Mouse (Mus musculus) thymus, adult 2 months (tissue): ENCODE measurements around the gene Pygm. TPM values are rescaled to one million over a fixed set of nuclear protein-coding genes. Genes with fewer than 3 reads are reported as not detected.

Source experiments
- DNase-seq: peaks from one replicate; pipeline ENCODE4 v3.0.0; 2021
- H3K27ac ChIP-seq: fragments of 200-500 bp; 2 replicates; pipeline ENCODE4 v1.5.1; 2012; ENCODE audit warnings: low read length, control low read depth; ENCODE audit not compliant: control insufficient read depth, insufficient read depth
- H3K27me3 ChIP-seq: fragments of 200-500 bp; 2 replicates; pipeline ENCODE4 v1.6.1; 2012; ENCODE audit warnings: mild to moderate bottlenecking, low read length, moderate library complexity, mixed read lengths; ENCODE audit not compliant: control insufficient read depth, insufficient read depth
- H3K36me3 ChIP-seq: fragments of 200-500 bp; 2 replicates; pipeline ENCODE4 v1.6.1; 2012; ENCODE audit warnings: mild to moderate bottlenecking, low read length, moderate library complexity; ENCODE audit not compliant: control insufficient read depth, insufficient read depth
- H3K4me1 ChIP-seq: fragments of 200-500 bp; replicated peaks from 2 replicates; pipeline ENCODE4 v1.6.1; 2012; ENCODE audit warnings: low read length; ENCODE audit not compliant: control insufficient read depth, insufficient read depth
- H3K4me3 ChIP-seq: fragments of 200-500 bp; 2 replicates; pipeline ENCODE4 v1.5.1; 2012; ENCODE audit warnings: mild to moderate bottlenecking, low read length, control low read depth, moderate library complexity; ENCODE audit not compliant: control insufficient read depth, insufficient read depth
- CTCF ChIP-seq: fragments of 200-500 bp; IDR thresholded peaks from 2 replicates; pipeline ENCODE4 v1.5.1; 2012; ENCODE audit warnings: mild to moderate bottlenecking, control low read depth, low read length, moderate library complexity, borderline replicate concordance; ENCODE audit not compliant: control insufficient read depth, poor library complexity, insufficient read depth; ENCODE audit errors: extremely low read depth
- POLR2A ChIP-seq: fragments of 200-500 bp; IDR thresholded peaks from 2 replicates; pipeline ENCODE4 v1.6.1; 2012; ENCODE audit warnings: mild to moderate bottlenecking, low read length, control low read depth, moderate library complexity; ENCODE audit not compliant: control insufficient read depth, poor library complexity, insufficient read depth; ENCODE audit errors: extremely low read depth
- WGBS: fragments of 180-500 bp; shearing (Covaris S2); methylation state at CpG from one replicate; pipeline ENCODE4 v1.1.7; 2018; 5-methylcytosine and 5-hydroxymethylcytosine counted together
- polyA plus RNA-seq: library from polyadenylated mRNA; depleted of rRNA; stranded (reverse); fragments of >200 nt; gene quantifications from 2 replicates; pipeline ENCODE4 v1.2.3, GENCODE M21; 2012

The Pygm gene
- polyA plus RNA-seq, 1 experiment: 41.6 TPM

DNA sequence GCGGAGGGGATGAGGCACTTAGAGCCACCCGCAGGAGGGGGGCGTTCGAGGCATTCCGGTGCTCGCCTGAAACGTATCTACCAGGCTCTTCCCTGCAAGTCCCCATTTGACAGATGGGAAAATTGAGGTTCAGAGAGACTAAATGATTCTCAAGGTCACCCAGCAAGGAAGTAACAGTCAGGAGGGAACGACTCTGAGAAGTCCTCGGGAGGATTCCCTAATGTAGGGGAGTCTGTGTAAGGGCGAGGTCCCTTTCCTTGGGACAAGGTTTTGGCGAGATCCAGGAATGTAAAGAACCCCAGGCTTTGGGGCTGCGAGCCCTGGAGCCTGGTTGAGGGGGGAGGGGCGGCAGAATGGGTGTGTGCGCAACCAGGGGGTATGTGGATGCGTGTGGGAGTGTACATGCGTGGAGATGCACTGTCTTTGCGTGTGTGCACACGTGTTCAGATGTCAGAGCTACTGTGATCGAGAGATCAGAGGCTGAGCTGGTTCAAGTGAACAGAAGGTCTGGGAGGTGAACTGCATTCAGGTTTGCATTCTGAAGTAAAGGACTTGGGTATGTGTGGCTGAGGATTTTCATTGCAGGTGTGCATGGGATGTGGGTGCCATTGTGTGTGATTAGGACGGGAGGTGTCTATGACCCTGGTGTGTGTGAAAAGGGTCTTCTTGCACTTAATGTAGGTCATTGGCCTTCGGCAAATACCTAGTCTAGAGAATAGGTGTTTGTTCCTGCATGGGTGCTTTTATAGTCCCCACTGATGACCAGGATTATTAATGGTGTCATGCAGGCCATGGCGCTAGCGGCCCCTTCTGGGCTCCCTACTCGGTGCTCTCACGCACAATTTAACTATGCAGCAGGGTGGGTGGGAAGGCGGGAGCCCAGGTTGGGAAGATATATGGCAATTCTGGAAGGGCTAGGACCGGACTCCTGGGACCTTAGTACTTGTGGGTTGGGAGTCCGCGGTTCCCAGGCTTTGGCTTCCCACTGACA lies 16.2 kb downstream of the Pygm start:
- H3K4me3 ChIP-seq: peak overlapping the region; percentile 81
- no peak for TF ChIP-seq POLR2A
- TF ChIP-seq CTCF: no peak
- H3K27me3 ChIP-seq: no peaks in the 10 kb centered on the region
- WGBS: under 1% methylated on average over 29 of the region's 29 CpGs
- DNase-seq: peak; percentile 61
- H3K4me1 ChIP-seq: peaks cover 36% of the 10 kb centered on the region
- H3K36me3 ChIP-seq: peaks cover 13% of the 10 kb centered on the region; the same call in 1 of the 2 replicates
- H3K27ac ChIP-seq: peak overlapping the region; percentile 99

DNA sequence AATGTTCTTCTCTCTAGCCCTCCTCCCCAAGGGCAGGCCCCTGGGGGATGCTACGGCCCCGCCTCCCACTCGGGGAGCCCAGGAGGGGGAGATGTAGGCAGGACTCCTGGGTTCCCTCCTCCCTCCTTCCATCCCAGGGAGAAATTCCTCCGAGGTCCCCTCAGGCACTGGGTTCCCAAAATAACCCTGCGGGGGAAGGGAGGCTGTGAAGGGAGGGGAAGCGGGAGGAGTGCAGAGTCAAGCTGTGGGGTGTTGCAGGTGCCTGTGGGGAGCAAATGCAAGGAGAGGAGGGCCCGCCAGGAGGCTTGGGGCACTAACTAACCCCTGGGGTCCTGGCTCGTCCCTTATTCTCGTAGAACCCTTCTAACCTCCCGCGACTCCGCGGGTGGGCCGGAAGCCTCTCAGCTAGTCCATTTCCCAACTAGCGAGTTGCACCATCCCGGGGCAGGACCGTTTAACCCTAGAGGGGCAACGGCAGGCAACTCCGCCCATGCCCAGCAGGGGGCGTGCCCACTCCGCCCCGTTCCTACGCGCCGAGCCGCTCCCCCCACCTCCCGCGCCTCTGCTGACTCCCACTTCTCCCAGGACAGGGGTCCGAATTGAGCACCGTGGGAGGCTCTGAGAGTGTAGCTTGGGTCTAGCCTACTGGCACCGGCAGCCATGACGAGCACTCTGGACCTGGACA lies 17.1 kb downstream of the Pygm start:
- DNase-seq: peak; percentile 92
- H3K36me3 ChIP-seq: peaks cover 13% of the 10 kb centered on the region; the same call in 1 of the 2 replicates
- H3K27me3 ChIP-seq: no peaks in the 10 kb centered on the region
- TF ChIP-seq CTCF (peak; percentile 98), POLR2A (no peak)
- H3K4me3 ChIP-seq: peak overlapping the region; percentile 81
- H3K4me1 ChIP-seq: peaks cover 36% of the 10 kb centered on the region
- peak overlapping the region; percentile 99; the same call in 1 of the 2 replicates for H3K27ac ChIP-seq
- WGBS: under 1% methylated on average over 32 of the region's 32 CpGs

DNA sequence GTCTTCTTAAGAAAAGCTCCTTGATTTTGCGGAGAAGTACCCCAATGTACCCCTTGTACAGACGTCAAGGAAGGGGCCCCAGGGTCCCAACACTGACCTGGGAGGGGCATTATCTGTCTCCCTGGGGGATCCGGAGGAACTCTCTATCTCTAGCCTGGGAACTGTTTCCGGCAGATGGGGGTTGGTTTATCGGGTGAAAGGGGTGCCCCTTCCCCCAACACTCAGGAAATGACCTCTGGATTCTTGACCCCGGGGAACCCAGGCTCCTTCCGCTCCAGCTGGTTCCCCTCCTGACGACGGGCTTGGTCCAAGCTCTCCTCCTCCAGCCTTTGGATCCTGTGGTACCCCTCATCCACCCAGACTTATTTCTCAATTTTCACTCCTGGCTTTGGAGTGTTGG lies 17.8 kb downstream of the Pygm start:
- TF ChIP-seq POLR2A: no peak
- no peak for TF ChIP-seq CTCF

DNA sequence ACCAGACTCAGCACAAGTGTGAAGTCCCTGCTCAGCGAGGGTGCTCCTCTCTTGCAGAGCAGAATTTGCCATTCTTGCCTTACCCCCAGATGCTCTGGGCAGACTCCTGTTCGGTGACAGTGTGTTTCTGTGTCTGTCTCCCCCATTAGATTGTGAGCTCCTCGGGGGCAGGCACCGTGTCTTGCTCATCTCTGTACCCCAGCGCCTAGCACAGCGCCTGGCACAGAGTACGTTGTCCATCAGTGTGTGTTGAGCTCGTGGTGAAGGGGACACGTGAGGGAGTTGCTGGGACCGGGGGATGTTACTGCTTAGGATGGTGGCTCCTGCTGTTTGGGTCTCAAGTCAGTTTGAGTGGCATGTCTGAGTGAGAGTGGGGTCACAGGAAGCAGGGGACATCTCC lies 19.7 kb downstream of the Pygm start:
- no peak for DNase-seq
- H3K4me3 ChIP-seq: no peak overlapping the region
- no peak overlapping the region for H3K27ac ChIP-seq
- H3K27me3 ChIP-seq: no peaks in the 10 kb centered on the region
- H3K4me1 ChIP-seq: peaks cover 21% of the 10 kb centered on the region
- H3K36me3 ChIP-seq: peaks cover 33% of the 10 kb centered on the region
- TF ChIP-seq POLR2A (no peak), CTCF (no peak)
- 97% methylated on average over 10 of the region's 10 CpGs for WGBS

More for the DNA sequence above, 17.8 kb downstream of the Pygm start:
- Histone ChIP-seq H3K4me1 (peaks cover 34% of the 10 kb centered on the region), H3K27ac (no peak overlapping the region), H3K4me3 (peak overlapping the region; percentile 81), H3K27me3 (no peaks in the 10 kb centered on the region), H3K36me3 (peaks cover 15% of the 10 kb centered on the region)
- DNase-seq: no peak
- 21% methylated on average over 9 of the region's 9 CpGs for WGBS

DNA sequence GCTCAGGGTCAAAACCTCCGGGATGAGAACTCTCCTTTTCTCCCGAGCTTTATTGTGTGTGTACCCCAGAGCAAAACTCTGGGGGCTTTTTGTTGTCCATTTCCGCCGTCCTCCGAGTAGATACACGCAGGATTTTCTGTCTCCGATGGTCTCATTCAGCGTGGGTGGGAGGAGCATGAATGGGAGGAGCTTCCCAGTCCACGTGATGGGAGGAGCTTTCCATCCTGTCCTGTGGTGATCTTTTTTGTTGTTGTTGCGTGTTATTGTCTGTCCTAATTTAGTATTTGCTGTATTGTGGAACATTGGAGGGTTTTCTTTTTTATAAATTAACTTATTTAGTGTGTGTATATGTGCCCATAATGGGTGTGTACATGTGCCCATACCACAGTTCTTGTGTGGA lies 21.2 kb downstream of the Pygm start:
- TF ChIP-seq CTCF (no peak), POLR2A (no peak)
- H3K4me1 ChIP-seq: peaks cover 17% of the 10 kb centered on the region
- no peaks in the 10 kb centered on the region for H3K27me3 ChIP-seq
- H3K4me3 ChIP-seq: no peak overlapping the region
- H3K27ac ChIP-seq: no peak overlapping the region
- 93% methylated on average over 10 of the region's 10 CpGs for WGBS
- H3K36me3 ChIP-seq: peaks cover 44% of the 10 kb centered on the region
- DNase-seq: no peak

DNA sequence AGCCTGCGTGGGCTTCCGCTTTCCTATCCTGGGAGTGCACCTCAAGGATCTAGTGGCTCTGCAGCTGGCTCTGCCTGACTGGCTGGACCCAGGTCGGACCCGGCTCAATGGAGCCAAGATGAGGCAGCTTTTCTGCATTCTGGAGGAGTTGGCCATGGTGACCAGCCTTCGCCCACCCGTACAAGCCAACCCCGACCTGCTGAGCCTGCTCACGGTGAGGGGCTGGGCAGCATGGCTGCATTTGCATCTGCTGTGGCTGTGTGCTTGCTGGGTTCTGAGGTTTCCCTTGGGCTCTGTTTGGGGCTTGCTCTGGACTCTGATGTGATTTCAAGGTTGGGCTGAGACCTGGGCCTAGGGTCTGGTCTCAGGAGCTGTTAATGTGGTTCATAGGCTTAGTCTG lies 22.9 kb downstream of the Pygm start:
- DNase-seq: no peak
- Histone ChIP-seq H3K36me3 (peaks cover 44% of the 10 kb centered on the region), H3K4me3 (no peak overlapping the region)

More for the DNA sequence above, 22.9 kb downstream of the Pygm start:
- no peak overlapping the region for H3K27ac ChIP-seq
- WGBS: 98% methylated on average over 8 of the region's 8 CpGs
- no peak for TF ChIP-seq POLR2A
- no peak for TF ChIP-seq CTCF
- H3K4me1 ChIP-seq: peaks cover 3% of the 10 kb centered on the region
- H3K27me3 ChIP-seq: no peaks in the 10 kb centered on the region
